Mouse (Mus musculus) CD8-positive naive resting alpha-beta T cell, adult 2 months (primary cell): Measurements from ENCODE around the gene Cgas.

Experiments used
- DNase-seq, 2 experiments: peaks; one replicate each; pipeline ENCODE4 v3.0.0; 2022; ENCODE audit warnings: low read depth in 2 of 2, low spot score in 2 of 2

Cgas gene

DNA sequence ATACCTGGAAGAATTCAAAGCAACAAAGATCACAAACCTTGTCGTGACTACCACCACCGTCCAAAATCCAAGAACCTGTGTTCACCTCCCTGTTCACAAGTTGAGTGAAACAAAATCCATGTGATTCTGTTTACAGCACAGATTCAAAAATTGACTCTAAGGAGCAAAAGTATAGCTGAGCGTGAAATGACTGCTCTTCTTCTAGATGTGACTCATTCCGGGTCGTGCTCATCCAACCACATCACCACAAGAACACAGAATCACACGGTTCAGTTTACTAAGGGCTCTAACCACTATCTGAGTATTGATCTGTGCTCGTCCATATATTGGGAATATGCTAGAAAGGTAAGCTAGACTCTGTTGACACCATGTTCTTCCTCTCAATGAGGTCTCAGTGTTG is 56.1 kb downstream of the Cgas start:
- DNase-seq: no peak

DNA sequence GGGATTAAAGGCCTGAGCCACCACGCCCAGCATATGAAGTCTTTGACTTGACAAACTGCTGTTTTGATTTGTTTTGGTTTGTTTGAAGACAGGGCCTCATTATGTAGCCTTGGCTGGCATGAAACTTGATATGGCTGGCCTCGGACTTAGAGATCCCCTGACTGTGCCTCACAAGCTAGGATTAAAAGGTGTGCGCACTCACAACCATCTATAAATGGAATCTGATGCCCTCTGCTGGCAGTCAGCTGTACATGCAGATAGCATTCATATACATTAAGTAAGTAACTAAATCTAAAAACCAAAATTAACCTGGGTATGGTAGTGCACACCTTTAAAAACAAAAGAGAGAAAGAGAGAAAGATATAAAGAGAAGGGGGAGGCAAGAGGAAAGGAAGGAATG is 57.1 kb downstream of the Cgas start:
- DNase-seq: no peak
